Mouse (Mus musculus): ENCODE results near the gene Filip1l. TPM values are rescaled to one million over a fixed set of nuclear protein-coding genes. Genes with fewer than 3 reads are reported as not detected.

The Filip1l gene
- polyA plus RNA-seq, 1 experiment from 2014 or later: 9.8 TPM

GRCm38 (mm10) chr16:57403825-57404224, 50.9 kb downstream of the Filip1l start:
- Histone ChIP-seq H3K27ac (no peak overlapping the region), H3K27me3 (no peaks in the 10 kb centered on the region), H3K4me3 (no peak overlapping the region), H3K36me3 (no peaks in the 10 kb centered on the region), H3K9me3 (replicated peaks) (no peaks in the 10 kb centered on the region), H3K4me1 (no peaks in the 10 kb centered on the region), H3K4me2 (replicated peaks) (no peak overlapping the region), H3K9ac (no peak overlapping the region)
- ATAC-seq (ENCODE audit: low FRiP score): no peak
- 68% methylated on average over 5 of the region's 5 CpGs for WGBS

- Histone ChIP-seq H3K27me3 (no peaks in the 10 kb centered on the region), H3K4me3 (no peak overlapping the region), H3K4me1 (no peaks in the 10 kb centered on the region), H3K27ac (no peak overlapping the region), H3K9ac (no peak overlapping the region), H3K9me3 (replicated peaks) (no peaks in the 10 kb centered on the region), H3K4me2 (replicated peaks) (no peak overlapping the region), H3K36me3 (no peaks in the 10 kb centered on the region)
- no peak for ATAC-seq (ENCODE audit: low FRiP score)
- 47% methylated on average over 4 of the region's 4 CpGs for whole genome bisulfite sequencing
These were observed 59.9 kb downstream of the Filip1l start for GRCm38 (mm10) chr16:57412766-57413165.

- no peaks in the 10 kb centered on the region for H3K27me3 ChIP-seq
- no peaks in the 10 kb centered on the region for H3K9me3 ChIP-seq (replicated peaks)
- no peaks in the 10 kb centered on the region for H3K36me3 ChIP-seq
- ATAC-seq (ENCODE audit: low FRiP score): no peak
- H3K4me1 ChIP-seq: no peaks in the 10 kb centered on the region
- WGBS: 47% methylated on average over 2 of the region's 2 CpGs
- H3K4me3 ChIP-seq: no peak overlapping the region
- no peak overlapping the region for H3K4me2 ChIP-seq (replicated peaks)
- H3K9ac ChIP-seq: no peak overlapping the region
- H3K27ac ChIP-seq: no peak overlapping the region
These were observed 63.2 kb downstream of the Filip1l start for GRCm38 (mm10) chr16:57416049-57416448.

- Histone ChIP-seq H3K4me2 (replicated peaks) (no peak overlapping the region), H3K9ac (no peak overlapping the region), H3K27me3 (no peaks in the 10 kb centered on the region), H3K9me3 (replicated peaks) (no peaks in the 10 kb centered on the region), H3K27ac (no peak overlapping the region), H3K4me1 (no peaks in the 10 kb centered on the region), H3K36me3 (no peaks in the 10 kb centered on the region), H3K4me3 (no peak overlapping the region)
- 85% methylated on average over 9 of the region's 9 CpGs for WGBS
- ATAC-seq (ENCODE audit: low FRiP score): no peak
These were observed 64.1 kb downstream of the Filip1l start for GRCm38 (mm10) chr16:57417017-57417416.

GRCm38 (mm10) chr16:57417955-57418354, 65.1 kb downstream of the Filip1l start:
- ATAC-seq (ENCODE audit: low FRiP score): no peak
- H3K36me3 ChIP-seq: no peaks in the 10 kb centered on the region
- H3K4me3 ChIP-seq: no peak overlapping the region
- no peak overlapping the region for H3K9ac ChIP-seq
- no peaks in the 10 kb centered on the region for H3K27me3 ChIP-seq
- no peak overlapping the region for H3K4me2 ChIP-seq (replicated peaks)
- H3K27ac ChIP-seq: no peak overlapping the region
- H3K9me3 ChIP-seq (replicated peaks): no peaks in the 10 kb centered on the region
- no peaks in the 10 kb centered on the region for H3K4me1 ChIP-seq
- 74% methylated on average over 1 of the region's 1 CpGs for WGBS

DNA sequence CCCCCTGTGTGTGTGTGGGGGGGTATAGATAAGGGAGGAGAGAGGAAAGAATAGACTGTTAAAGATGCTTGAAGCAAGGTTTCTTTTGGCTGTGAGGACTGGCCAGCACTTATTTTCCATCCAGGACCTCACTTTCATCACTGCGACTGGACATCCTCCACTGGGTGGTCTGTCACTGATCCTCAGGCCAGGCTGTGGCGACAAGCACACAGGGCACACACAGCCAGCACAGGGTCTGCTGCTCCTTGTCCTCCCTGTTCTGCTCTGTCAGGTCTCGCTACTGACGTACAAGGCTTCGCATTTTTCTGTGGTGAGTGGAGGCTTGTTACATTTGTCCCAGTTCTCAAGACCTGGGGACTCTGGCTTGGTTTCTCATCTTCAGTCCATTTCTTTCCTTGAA, 66.4 kb downstream of the Filip1l start:
- Histone ChIP-seq H3K9me3 (replicated peaks) (no peaks in the 10 kb centered on the region), H3K27me3 (no peaks in the 10 kb centered on the region), H3K27ac (no peak overlapping the region), H3K4me3 (no peak overlapping the region), H3K4me1 (no peaks in the 10 kb centered on the region), H3K36me3 (no peaks in the 10 kb centered on the region), H3K4me2 (replicated peaks) (no peak overlapping the region), H3K9ac (no peak overlapping the region)
- ATAC-seq (ENCODE audit: low FRiP score): no peak
- WGBS: 76% methylated on average over 5 of the region's 5 CpGs

- ATAC-seq (ENCODE audit: low FRiP score): no peak
- H3K4me2 ChIP-seq (replicated peaks): no peak overlapping the region
- no peaks in the 10 kb centered on the region for H3K36me3 ChIP-seq
- WGBS: 90% methylated on average over 5 of the region's 5 CpGs
- no peak overlapping the region for H3K4me3 ChIP-seq
- H3K27me3 ChIP-seq: no peaks in the 10 kb centered on the region
- H3K27ac ChIP-seq: no peak overlapping the region
- no peak overlapping the region for H3K9ac ChIP-seq
- no peaks in the 10 kb centered on the region for H3K4me1 ChIP-seq
- no peaks in the 10 kb centered on the region for H3K9me3 ChIP-seq (replicated peaks)
These were observed 67.0 kb downstream of the Filip1l start for GRCm38 (mm10) chr16:57419881-57420280.

- H3K9ac ChIP-seq: no peak overlapping the region
- H3K27ac ChIP-seq: no peak overlapping the region
- H3K4me3 ChIP-seq: no peak overlapping the region
- no peak overlapping the region for H3K4me2 ChIP-seq (replicated peaks)
- H3K27me3 ChIP-seq: no peaks in the 10 kb centered on the region
- H3K4me1 ChIP-seq: no peaks in the 10 kb centered on the region
- WGBS: 52% methylated on average over 8 of the region's 8 CpGs
- no peaks in the 10 kb centered on the region for H3K9me3 ChIP-seq (replicated peaks)
- no peaks in the 10 kb centered on the region for H3K36me3 ChIP-seq
- no peak for ATAC-seq (ENCODE audit: low FRiP score)
These were observed 68.1 kb downstream of the Filip1l start for GRCm38 (mm10) chr16:57420773-57421556.

DNA sequence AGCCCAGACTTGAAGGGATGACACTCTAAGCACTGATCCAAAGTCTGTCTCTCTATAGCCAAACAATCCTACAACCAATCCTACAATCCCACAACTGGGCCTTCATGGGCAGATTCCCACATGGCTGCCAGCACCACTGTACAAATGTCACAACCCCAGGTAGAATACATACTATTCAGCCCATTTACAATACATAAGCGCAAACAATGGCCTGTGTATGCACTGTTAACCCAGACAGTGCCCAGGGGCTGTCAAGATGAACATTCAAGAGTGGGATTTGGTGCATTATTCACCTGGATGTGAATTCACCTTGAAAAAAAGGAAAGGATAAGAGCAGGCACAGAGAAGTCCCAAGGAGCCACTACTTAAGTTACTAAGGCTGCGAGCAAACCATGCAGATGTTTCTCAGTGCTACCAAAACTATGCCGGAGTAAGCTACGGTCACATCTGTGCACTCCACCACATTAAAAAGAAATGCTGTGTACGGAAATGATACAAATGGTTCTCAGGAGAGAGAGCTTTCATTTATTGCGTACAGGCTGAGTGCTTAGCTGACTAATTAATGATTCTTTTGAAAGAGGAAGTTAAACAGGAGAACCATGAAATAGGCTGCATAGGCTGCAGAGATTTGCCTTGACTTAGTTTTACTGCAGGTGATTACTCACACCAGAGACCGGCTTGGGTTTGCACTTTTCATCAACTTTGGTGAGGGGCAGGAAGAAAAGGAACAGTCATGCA, 69.0 kb downstream of the Filip1l start:
- WGBS: 82% methylated on average over 7 of the region's 7 CpGs
- Histone ChIP-seq H3K27me3 (no peaks in the 10 kb centered on the region), H3K4me3 (no peak overlapping the region), H3K4me2 (replicated peaks) (no peak overlapping the region), H3K4me1 (0 out of 2 replicates have a peak, but pooled peaks cover 3% of the 10 kb centered on the region), H3K9me3 (replicated peaks) (no peaks in the 10 kb centered on the region), H3K36me3 (no peaks in the 10 kb centered on the region), H3K27ac (no peak overlapping the region), H3K9ac (no peak overlapping the region)
- ATAC-seq (ENCODE audit: low FRiP score): no peak

GRCm38 (mm10) chr16:57423001-57423800, 70.3 kb downstream of the Filip1l start:
- no peak for ATAC-seq (ENCODE audit: low FRiP score)
- H3K27me3 ChIP-seq: no peaks in the 10 kb centered on the region
- 0 out of 2 replicates have a peak, but pooled peaks cover 3% of the 10 kb centered on the region for H3K4me1 ChIP-seq
- no peak overlapping the region for H3K4me3 ChIP-seq
- H3K9ac ChIP-seq: no peak overlapping the region
- H3K27ac ChIP-seq: no peak overlapping the region
- no peak overlapping the region for H3K4me2 ChIP-seq (replicated peaks)
- no peaks in the 10 kb centered on the region for H3K9me3 ChIP-seq (replicated peaks)
- 54% methylated on average over 6 of the region's 6 CpGs for WGBS
- no peaks in the 10 kb centered on the region for H3K36me3 ChIP-seq

GRCm38 (mm10) chr16:57426680-57427079, 73.8 kb downstream of the Filip1l start:
- Histone ChIP-seq H3K4me1 (0 out of 2 replicates have a peak, but pooled peaks cover 3% of the 10 kb centered on the region), H3K36me3 (no peaks in the 10 kb centered on the region), H3K4me3 (no peak overlapping the region), H3K27me3 (no peaks in the 10 kb centered on the region), H3K9me3 (replicated peaks) (no peaks in the 10 kb centered on the region), H3K4me2 (replicated peaks) (no peak overlapping the region), H3K27ac (no peak overlapping the region), H3K9ac (no peak overlapping the region)
- no peak for ATAC-seq (ENCODE audit: low FRiP score)
- WGBS: 76% methylated on average over 10 of the region's 10 CpGs

Measured in hindbrain, embryonic 12.5 days (tissue).